Mouse (Mus musculus) hindbrain, embryonic 14.5 days (tissue): ENCODE measurements at regions not wholly inside any gene's neighbourhood (a gene's known extent, or its start where the extent isn't known, plus 50 kb on each side); places are given as distances from the start of the nearest gene placed in this dataset.

Experiments
- ATAC-seq: fragments of 200-750 bp; cut with Nextera tagmentation; 2 replicates; pipeline ENCODE4 v1.8.0; 2017; ENCODE audit warnings: moderate number of reproducible peaks, mild to moderate bottlenecking, moderate TSS enrichment, moderate library complexity; ENCODE audit not compliant: low FRiP score
- DNase-seq: peaks from one replicate; pipeline ENCODE4 v3.0.0-alpha.2; 2015; ENCODE audit warnings: low spot score
- H3K27ac ChIP-seq: fragments of 300-500 bp; sonication (generic); 2 replicates; pipeline ENCODE4 v1.5.1; 2014; ENCODE audit warnings: mild to moderate bottlenecking, moderate library complexity
- H3K27me3 ChIP-seq: fragments of 300-500 bp; sonication (generic); 2 replicates; pipeline ENCODE4 v1.6.1; 2014; ENCODE audit warnings: mild to moderate bottlenecking, low read length, mixed read lengths; ENCODE audit not compliant: control insufficient read depth, insufficient read depth
- H3K36me3 ChIP-seq: fragments of 300-500 bp; sonication (generic); replicated peaks from 2 replicates; pipeline ENCODE4 v1.6.1; 2014; ENCODE audit not compliant: control insufficient read depth, insufficient read depth
- H3K4me1 ChIP-seq: fragments of 300-500 bp; sonication (generic); replicated peaks from 2 replicates; pipeline ENCODE4 v1.6.1; 2014; ENCODE audit warnings: antibody characterized with exemption, low read length, mixed read lengths; ENCODE audit not compliant: control insufficient read depth, insufficient read depth
- H3K4me2 ChIP-seq: fragments of 300-500 bp; sonication (generic); replicated peaks from 2 replicates; pipeline ENCODE4 v1.6.1; 2014; ENCODE audit warnings: mild to moderate bottlenecking, moderate library complexity
- H3K4me3 ChIP-seq: fragments of 300-500 bp; sonication (generic); replicated peaks from 2 replicates; pipeline ENCODE4 v1.5.1; 2014; ENCODE audit warnings: mild to moderate bottlenecking, low read length
- H3K9ac ChIP-seq: fragments of 300-500 bp; sonication (generic); 2 replicates; pipeline ENCODE4 v1.6.1; 2014
- H3K9me3 ChIP-seq: fragments of 300-500 bp; sonication (generic); 2 replicates; pipeline ENCODE4 v1.6.1; 2016; ENCODE audit warnings: low read length; ENCODE audit not compliant: control insufficient read depth
- WGBS: fragments of 180-500 bp; shearing (Covaris S2); extraction: QIAGEN DNeasy Blood & Tissue Kit; methylation state at CpG from one replicate; pipeline ENCODE4 v1.1.7; 2014; 5-methylcytosine and 5-hydroxymethylcytosine counted together

DNA sequence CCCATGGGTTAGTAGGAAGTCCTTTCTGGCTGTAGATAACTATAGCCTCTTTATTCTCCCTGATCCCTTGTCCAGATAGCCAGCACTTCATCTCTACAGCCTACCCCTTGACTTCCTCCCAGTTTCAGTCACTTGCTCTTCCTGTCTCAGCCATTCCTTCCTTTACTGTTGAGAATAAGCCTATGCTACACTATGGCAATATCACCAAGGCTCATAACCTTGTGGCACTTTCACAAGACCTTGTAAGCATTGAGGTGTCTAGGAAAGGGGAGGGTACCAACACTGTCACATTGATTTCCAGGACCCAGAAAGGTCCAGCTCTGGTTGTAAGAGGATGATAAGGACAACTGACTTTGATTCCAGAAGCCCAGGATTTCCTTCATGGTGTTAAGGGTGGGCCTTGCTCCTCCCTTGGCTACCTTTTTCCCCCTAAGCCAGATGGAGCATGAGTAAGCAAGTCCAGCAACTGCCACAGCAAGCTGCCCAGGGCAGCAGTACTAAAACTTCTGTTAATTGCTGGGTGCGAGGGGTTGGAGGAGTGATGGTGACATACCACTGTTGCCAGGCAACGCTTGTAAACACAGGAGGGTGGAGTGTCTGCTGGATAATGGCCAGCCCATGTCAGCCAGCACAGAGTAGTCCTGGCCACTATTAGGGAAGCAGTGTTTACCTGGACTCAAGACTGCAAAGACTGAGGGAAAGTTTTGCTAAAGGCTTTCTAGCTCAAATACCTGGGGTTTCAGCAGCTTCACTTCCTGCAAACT lies 75.7 kb downstream of the Ankrd16 start:
- Histone ChIP-seq H3K36me3 (no peaks in the 10 kb centered on the region), H3K9ac (no peak overlapping the region), H3K4me1 (no peaks in the 10 kb centered on the region), H3K4me2 (no peak overlapping the region), H3K27me3 (no peaks in the 10 kb centered on the region), H3K27ac (no peak overlapping the region), H3K9me3 (no peaks in the 10 kb centered on the region), H3K4me3 (no peak overlapping the region)
- ATAC-seq (peak; percentile 57; the same call in 1 of the 2 replicates), DNase-seq (no peak)
- WGBS = 34% methylated on average over 2 of the region's 2 CpGs

- 37% methylated on average over 2 of the region's 2 CpGs for WGBS
- no peak overlapping the region for H3K4me2 ChIP-seq
- H3K27ac ChIP-seq = no peak overlapping the region
- ATAC-seq = peak; percentile 59; the same call in 1 of the 2 replicates
- no peaks in the 10 kb centered on the region for H3K36me3 ChIP-seq
- H3K4me1 ChIP-seq = no peaks in the 10 kb centered on the region
- H3K4me3 ChIP-seq = no peak overlapping the region
- H3K9ac ChIP-seq = no peak overlapping the region
- H3K9me3 ChIP-seq = 0 out of 2 replicates have a peak, but pooled peaks cover 7% of the 10 kb centered on the region
- H3K27me3 ChIP-seq = no peaks in the 10 kb centered on the region
- peak; percentile 32 for DNase-seq
Observed at GRCm38 (mm10) chr2:11869983-11870382, 92.3 kb downstream of the Ankrd16 start.

DNA sequence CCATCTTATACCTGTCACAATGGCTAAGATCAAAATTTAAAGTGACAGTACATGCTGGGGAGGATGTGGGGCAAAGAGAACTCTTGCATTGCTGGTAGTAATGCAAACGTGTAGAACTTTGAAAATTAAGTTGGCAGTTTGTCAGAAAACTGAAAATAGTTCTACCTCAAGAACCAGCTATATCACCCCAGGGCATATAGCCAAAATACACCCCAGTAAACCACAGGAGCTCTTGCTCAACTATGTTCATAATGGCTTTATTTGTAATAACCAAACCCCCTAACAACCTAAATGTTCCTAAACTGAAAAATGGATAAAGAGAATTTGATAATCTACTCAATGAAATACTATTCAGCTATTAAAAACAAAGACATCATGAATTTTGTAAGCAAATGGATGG lies 102.3 kb downstream of the Ankrd16 start:
- no peaks in the 10 kb centered on the region for H3K27me3 ChIP-seq
- no peak overlapping the region for H3K9ac ChIP-seq
- no peak overlapping the region for H3K4me2 ChIP-seq
- no peak overlapping the region for H3K4me3 ChIP-seq
- no peaks in the 10 kb centered on the region for H3K36me3 ChIP-seq
- ATAC-seq (no peak), DNase-seq (no peak)
- no peaks in the 10 kb centered on the region for H3K4me1 ChIP-seq
- WGBS = 56% methylated on average over 1 of the region's 1 CpGs
- 0 out of 2 replicates have a peak, but pooled peaks cover 2% of the 10 kb centered on the region for H3K9me3 ChIP-seq
- no peak overlapping the region for H3K27ac ChIP-seq

- no peaks in the 10 kb centered on the region for H3K9me3 ChIP-seq
- H3K4me2 ChIP-seq = no peak overlapping the region
- no peak for DNase-seq
- no peak overlapping the region for H3K27ac ChIP-seq
- H3K4me3 ChIP-seq = no peak overlapping the region
- H3K4me1 ChIP-seq = no peaks in the 10 kb centered on the region
- ATAC-seq = 0 out of 2 replicates have a peak, but pooled peaks have one; percentile 32
- 77% methylated on average over 7 of the region's 7 CpGs for WGBS
- H3K27me3 ChIP-seq = no peaks in the 10 kb centered on the region
- no peaks in the 10 kb centered on the region for H3K36me3 ChIP-seq
- no peak overlapping the region for H3K9ac ChIP-seq
Observed at GRCm38 (mm10) chr2:11894792-11895568, 117.3 kb downstream of the Ankrd16 start.

- Histone ChIP-seq H3K9me3 (no peaks in the 10 kb centered on the region), H3K27ac (no peak overlapping the region), H3K27me3 (no peaks in the 10 kb centered on the region), H3K9ac (no peak overlapping the region), H3K4me1 (no peaks in the 10 kb centered on the region), H3K4me3 (no peak overlapping the region), H3K36me3 (no peaks in the 10 kb centered on the region), H3K4me2 (no peak overlapping the region)
- 74% methylated on average over 11 of the region's 11 CpGs for WGBS
- DNase-seq (no peak), ATAC-seq (0 out of 2 replicates have a peak, but pooled peaks have one; percentile 31)
Observed at GRCm38 (mm10) chr2:11899698-11900660, 122.3 kb downstream of the Ankrd16 start.

DNA sequence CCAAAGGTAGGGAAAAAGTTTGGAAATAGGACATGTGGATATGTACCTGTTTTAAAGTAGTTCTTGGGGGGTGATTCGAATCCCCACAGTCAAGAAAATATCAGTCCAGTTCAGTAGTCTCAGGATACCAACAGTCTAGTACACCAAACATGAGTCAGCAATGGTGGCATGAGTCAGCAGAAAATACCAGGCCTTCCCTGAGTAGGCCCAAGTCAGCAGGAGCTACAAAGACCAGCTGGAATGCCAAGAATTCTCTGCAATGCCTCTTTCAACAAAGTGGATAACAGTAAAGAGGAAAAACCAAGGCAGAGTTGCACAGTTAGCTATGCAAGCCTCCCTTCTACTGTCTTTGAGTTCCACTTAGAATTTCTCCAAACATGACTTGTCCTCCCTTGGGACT lies 137.1 kb downstream of the Ankrd16 start:
- WGBS = 63% methylated on average over 1 of the region's 1 CpGs
- Histone ChIP-seq H3K36me3 (no peaks in the 10 kb centered on the region), H3K9me3 (no peaks in the 10 kb centered on the region), H3K27ac (no peak overlapping the region), H3K27me3 (no peaks in the 10 kb centered on the region), H3K4me2 (no peak overlapping the region), H3K4me3 (no peak overlapping the region), H3K9ac (no peak overlapping the region), H3K4me1 (no peaks in the 10 kb centered on the region)
- no peak for ATAC-seq
- no peak for DNase-seq

DNA sequence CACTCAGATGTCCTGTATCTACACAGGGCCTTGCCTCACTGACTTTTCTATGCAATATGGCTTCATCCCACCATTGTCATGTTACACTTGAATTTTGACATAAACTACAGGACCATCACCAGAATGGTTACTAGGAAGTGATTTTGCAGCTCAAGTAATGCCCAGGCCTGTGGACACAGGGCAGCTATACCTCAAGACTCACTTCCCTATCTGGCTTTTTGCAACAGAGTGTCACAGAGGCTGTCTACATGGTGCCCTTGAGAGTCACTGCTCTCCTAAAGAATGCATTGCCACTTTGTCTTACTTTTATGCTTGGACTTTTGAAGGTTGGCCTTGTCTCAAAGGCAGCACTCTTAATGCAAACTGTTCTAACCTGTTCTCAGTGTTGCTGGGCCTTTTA lies 139.7 kb downstream of the Ankrd16 start:
- H3K4me3 ChIP-seq = no peak overlapping the region
- no peak overlapping the region for H3K4me2 ChIP-seq
- H3K9ac ChIP-seq = no peak overlapping the region
- DNase-seq (no peak), ATAC-seq (no peak)
- no peaks in the 10 kb centered on the region for H3K27me3 ChIP-seq
- no peaks in the 10 kb centered on the region for H3K4me1 ChIP-seq
- H3K9me3 ChIP-seq = no peaks in the 10 kb centered on the region
- no peak overlapping the region for H3K27ac ChIP-seq
- no peaks in the 10 kb centered on the region for H3K36me3 ChIP-seq

GRCm38 (mm10) chr2:11918070-11918469 lies 140.4 kb downstream of the Ankrd16 start:
- H3K4me3 ChIP-seq = no peak overlapping the region
- no peaks in the 10 kb centered on the region for H3K27me3 ChIP-seq
- no peaks in the 10 kb centered on the region for H3K36me3 ChIP-seq
- DNase-seq (no peak), ATAC-seq (no peak)
- WGBS = 84% methylated on average over 5 of the region's 5 CpGs
- H3K9me3 ChIP-seq = no peaks in the 10 kb centered on the region
- no peak overlapping the region for H3K4me2 ChIP-seq
- H3K27ac ChIP-seq = no peak overlapping the region
- H3K4me1 ChIP-seq = no peaks in the 10 kb centered on the region
- no peak overlapping the region for H3K9ac ChIP-seq

DNA sequence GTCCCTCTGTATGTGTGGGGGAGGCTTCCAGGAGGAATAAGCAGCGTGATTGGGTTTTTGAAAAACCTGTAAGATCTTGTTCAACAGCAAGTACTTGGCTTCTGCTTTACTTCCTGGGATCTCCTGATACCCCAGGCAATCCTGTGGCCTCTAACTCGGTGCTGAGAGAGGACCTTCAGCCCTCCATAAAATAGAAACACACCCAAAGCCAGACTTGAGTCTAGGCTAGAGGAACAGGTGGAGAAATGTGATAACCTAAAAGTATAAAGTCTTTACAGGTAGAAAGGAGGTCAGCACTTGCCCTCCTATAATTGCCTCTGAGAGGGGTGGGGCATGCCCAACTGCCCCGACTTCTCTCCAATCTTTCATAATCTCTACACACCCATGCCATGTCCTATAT lies 183.1 kb downstream of the Ankrd16 start:
- DNase-seq (no peak), ATAC-seq (no peak)
- H3K9ac ChIP-seq = no peak overlapping the region
- no peaks in the 10 kb centered on the region for H3K9me3 ChIP-seq
- no peaks in the 10 kb centered on the region for H3K36me3 ChIP-seq
- no peaks in the 10 kb centered on the region for H3K27me3 ChIP-seq
- 84% methylated on average over 3 of the region's 3 CpGs for WGBS
- no peak overlapping the region for H3K27ac ChIP-seq
- no peaks in the 10 kb centered on the region for H3K4me1 ChIP-seq
- no peak overlapping the region for H3K4me3 ChIP-seq
- H3K4me2 ChIP-seq = no peak overlapping the region
